Mouse (Mus musculus) liver, adult 2 months (tissue): Measurements from ENCODE around the gene Sstr4.

Experiments
- CTCF ChIP-seq: fragments of 200-500 bp; IDR thresholded peaks from 2 replicates; pipeline ENCODE4 v1.5.1; 2011; ENCODE audit warnings: low read depth, low read length, control low read depth
- POLR2A ChIP-seq: fragments of 200-500 bp; IDR thresholded peaks from 2 replicates; pipeline ENCODE4 v1.6.1; 2011; ENCODE audit warnings: low read length, control low read depth; ENCODE audit not compliant: insufficient read depth; ENCODE audit errors: extremely low read depth

GRCm38 (mm10) chr2:148350460-148350859 is 44.7 kb upstream of the Sstr4 start:
- TF ChIP-seq POLR2A, result no peak
- no peak for TF ChIP-seq CTCF
